Comparison of ENCODE assay signal across 3 mouse cellular contexts in genomic region chr10:112232733-112233132, GRCm38 (mm10). TPM values are rescaled to one million over a fixed set of nuclear protein-coding genes. Genes with fewer than 3 reads are reported as not detected.
"Had no signal": no experiment of that assay in that cellular context is flagged by ENCODE, and none has a peak within 500 bp of the region (broad histone marks: within the 10 kb centered on the region; RNA-seq: fewer than 3 reads in every experiment).

No protein-coding gene starts in this region.

RNA-seq across cellular contexts. Expression of gene Kcnc2, which starts 38.2 kb away (rescaled TPM):
- polyA plus RNA-seq: liver, adult 2 months; liver, embryonic 12.5 days; liver, embryonic 14.5 days had no signal
